Mouse (Mus musculus) myocyte (in vitro differentiated cells): Measurements from ENCODE around the gene Plekha8.

ENCODE experiments used
- E2F4 ChIP-seq: IDR thresholded peaks from one replicate; pipeline ENCODE4 v1.6.1; 2011; ENCODE audit warnings: mild to moderate bottlenecking, control low read depth, moderate library complexity; ENCODE audit not compliant: insufficient read depth
- POLR2A ChIP-seq: IDR thresholded peaks from one replicate; pipeline ENCODE4 v1.6.1; 2011; ENCODE audit warnings: low read depth, mild to moderate bottlenecking, control low read depth, moderate library complexity; ENCODE audit not compliant: insufficient read length

DNA sequence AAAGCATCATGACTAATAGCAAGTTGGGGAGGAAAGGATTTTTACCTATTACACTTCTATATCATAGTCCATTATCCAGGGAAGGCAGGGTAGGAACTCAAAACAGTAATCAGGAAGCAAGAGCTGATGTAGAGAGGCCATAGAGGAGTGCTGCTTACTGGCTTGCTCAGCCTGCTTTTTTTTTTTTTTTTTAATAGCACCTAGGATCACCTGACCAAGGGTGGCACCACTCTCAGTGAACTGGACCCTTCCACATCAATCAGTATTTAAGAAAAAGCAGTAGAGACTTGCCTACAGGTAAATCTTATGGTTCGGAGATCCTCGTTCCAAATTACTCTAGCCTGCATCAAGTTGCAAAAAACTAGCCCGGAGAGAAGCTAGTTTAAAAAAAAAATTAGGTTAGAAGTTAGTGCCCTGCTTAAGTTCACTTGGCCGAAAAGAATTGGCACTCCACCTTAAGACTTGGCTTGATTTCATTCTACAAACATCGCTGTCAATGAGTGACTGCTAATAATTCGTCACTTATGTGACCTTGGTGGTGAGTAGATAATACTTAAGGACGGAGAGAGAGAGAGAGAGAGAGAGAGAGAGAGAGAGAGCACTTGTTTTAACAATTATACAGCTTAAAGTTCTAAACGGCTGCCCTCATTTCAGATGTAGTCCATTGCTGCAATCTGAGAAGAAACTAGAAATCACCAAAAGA lies 994 bp upstream of the Plekha8 start:
- TF ChIP-seq POLR2A (no peak), E2F4 (no peak)
